8 mouse cellular contexts compared by ENCODE assay signal in the genomic region with DNA sequence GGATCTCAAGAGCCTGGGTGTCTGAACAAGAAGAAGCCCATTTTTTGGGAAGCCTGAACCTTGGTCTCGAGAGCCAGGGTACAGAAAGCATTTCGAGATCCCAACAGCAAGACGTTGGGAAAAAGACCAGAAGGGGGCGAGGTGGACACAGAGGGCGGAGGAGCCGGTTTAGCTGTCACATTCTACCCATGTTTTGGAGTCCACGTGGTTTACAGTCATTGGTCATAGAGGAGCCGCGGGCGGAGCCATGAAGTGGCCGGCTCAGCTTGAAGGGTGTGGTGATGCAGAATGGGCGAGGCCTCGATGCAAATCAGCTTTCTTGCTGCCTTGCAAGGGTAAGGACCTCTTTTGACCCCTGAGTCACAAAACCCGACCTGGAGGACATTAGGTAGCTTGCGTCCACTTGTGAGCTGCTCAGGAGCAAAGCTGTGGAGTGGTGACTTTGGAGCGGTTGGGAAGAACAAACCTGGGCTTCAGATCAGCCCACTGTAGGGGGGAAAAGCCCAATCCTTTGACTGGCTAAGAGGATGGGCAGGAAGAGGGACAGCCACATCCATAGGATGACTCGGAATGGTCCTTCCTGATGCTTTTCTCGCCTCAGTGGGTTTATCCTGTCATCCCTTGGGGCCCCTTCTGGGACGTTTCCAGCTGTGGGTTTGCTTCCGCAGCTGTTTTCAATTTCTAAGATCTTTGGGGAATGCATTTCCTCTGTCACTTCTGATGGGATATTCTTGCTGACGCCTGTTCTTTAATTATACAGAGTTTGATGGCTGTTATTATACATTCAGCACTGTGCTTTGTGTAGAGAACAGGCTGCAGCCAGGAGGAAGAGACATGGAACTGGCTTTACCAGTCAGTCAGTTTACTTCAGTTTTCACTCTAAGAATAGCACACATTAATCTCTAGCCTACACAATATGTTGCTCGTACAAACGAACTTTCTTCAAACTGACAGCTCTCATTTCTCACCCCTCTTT. TPM values are rescaled to one million over a fixed set of nuclear protein-coding genes. Genes with fewer than 3 reads are reported as not detected.
DNase-seq lines count a peak whose midpoint lies in the region; ATAC-seq and TF ChIP-seq lines count a peak whose summit lies in the region.

No protein-coding gene starts in this region.

- peak overlapping the region; percentile 28 for H3K4me2 ChIP-seq in intestine, postnatal 0 days (replicated peaks; ENCODE audit: low read depth)
- peak overlapping the region; percentile 29 for H3K4me2 ChIP-seq in liver, embryonic 15.5 days

- TF ChIP-seq CTCF in layer of hippocampus, adult 2 months (conservative IDR thresholded peaks at IDR 0.05), result peak; percentile 43
- TF ChIP-seq CTCF in intestine, postnatal 0 days (IDR thresholded peaks at IDR 0.05; ENCODE audit: low read depth), result peak; percentile 66

- DNase-seq in layer of hippocampus, adult 2 months (ENCODE audit: low spot score in 2 of 2), result no peak
- DNase-seq in layer of hippocampus, adult 18-20 months (ENCODE audit: low spot score in 2 of 2), result no peak
- DNase-seq in cerebellum, postnatal 36 days, result peak; percentile 7 to 11
- DNase-seq in neural tube, embryonic 10.5 days (ENCODE audit: extremely low spot score, low spot score), result peak; percentile 43
- peak; percentile 39 to 40 for DNase-seq in thymus, postnatal 36 days

- H3K4me3 ChIP-seq in layer of hippocampus, adult 2 months, result peak overlapping the region; percentile 13; the same call in 1 of the 2 replicates
- no peak overlapping the region for H3K4me3 ChIP-seq in intestine, postnatal 0 days (ENCODE audit: low read depth, low read length)
- no peak overlapping the region for H3K4me3 ChIP-seq in liver, embryonic 15.5 days (replicated peaks)

- ATAC-seq in granulocyte monocyte progenitor cell, adult 5-6 weeks (replicated peaks; ENCODE audit: poor library complexity, severe bottlenecking), result peak; percentile 95
- ATAC-seq in intestine, postnatal 0 days, result peak; percentile 74
- peak; percentile 77 for ATAC-seq in liver, embryonic 15.5 days (ENCODE audit: insufficient read depth)

- no peaks in the 10 kb centered on the region; the same call in 1 of the 2 replicates for H3K4me1 ChIP-seq in intestine, postnatal 0 days (replicated peaks; ENCODE audit: control insufficient read depth, insufficient read depth, low read length)
- peaks cover 8% of the 10 kb centered on the region; the same call in 1 of the 2 replicates for H3K4me1 ChIP-seq in liver, embryonic 15.5 days (replicated peaks)

- H3K9ac ChIP-seq in intestine, postnatal 0 days (ENCODE audit: low read depth, low read length), result no peak overlapping the region
- H3K9ac ChIP-seq in liver, embryonic 15.5 days, result no peak overlapping the region

- no peak overlapping the region for H3K27ac ChIP-seq in layer of hippocampus, adult 2 months
- no peak overlapping the region for H3K27ac ChIP-seq in intestine, postnatal 0 days (ENCODE audit: low read depth, low read length)
- no peak overlapping the region for H3K27ac ChIP-seq in liver, embryonic 15.5 days (replicated peaks)

- WGBS in intestine, postnatal 0 days, result 5% methylated on average over 23 of the region's 23 CpGs
- WGBS in liver, embryonic 15.5 days (ENCODE audit: insufficient replicate concordance), result 8% methylated on average over 23 of the region's 23 CpGs

- H3K9me3 ChIP-seq in intestine, postnatal 0 days (ENCODE audit: control insufficient read depth), result no peaks in the 10 kb centered on the region
- H3K9me3 ChIP-seq in liver, embryonic 15.5 days (replicated peaks), result no peaks in the 10 kb centered on the region

- H3K36me3 ChIP-seq in intestine, postnatal 0 days (ENCODE audit: control insufficient read depth, insufficient read depth), result no peaks in the 10 kb centered on the region
- no peaks in the 10 kb centered on the region for H3K36me3 ChIP-seq in liver, embryonic 15.5 days (replicated peaks)

- H3K27me3 ChIP-seq in intestine, postnatal 0 days (replicated peaks; ENCODE audit: control insufficient read depth, insufficient read depth, low read length), result no peaks in the 10 kb centered on the region
- no peaks in the 10 kb centered on the region for H3K27me3 ChIP-seq in liver, embryonic 15.5 days

RNA-seq across cellular contexts. Expression of a gene that starts 22.1 kb away (rescaled TPM):
- total RNA-seq in layer of hippocampus, adult 2 months (2021), result under 1 TPM; 0.26 to 0.29 TPM
- under 1 TPM; 0.17 to 0.18 TPM for total RNA-seq in layer of hippocampus, adult 18-20 months (2021)
- 0.58 and 1.1 TPM in 2 replicates for total RNA-seq in granulocyte monocyte progenitor cell, adult 5-6 weeks (2014; fragmentation: Nextera tagmentation)
- 0.60 and 0.62 TPM in 2 replicates for total RNA-seq in granulocyte monocyte progenitor cell, adult 5-6 weeks (2017)
- 0.14 and 0.17 TPM in 2 replicates for polyA plus RNA-seq in intestine, postnatal 0 days (2015; fragmentation: Nextera tagmentation; extraction: Ambion mirVana)
- 0.13 and 0.15 TPM in 2 replicates for polyA plus RNA-seq in liver, embryonic 15.5 days (2015; fragmentation: Nextera tagmentation; extraction: Ambion mirVana)

RNA-seq across cellular contexts. Expression of a gene that starts 23.4 kb away (rescaled TPM):
- total RNA-seq in layer of hippocampus, adult 2 months (2021), result 10 to 100 TPM; 12.4 to 14.8 TPM
- total RNA-seq in layer of hippocampus, adult 18-20 months (2021), result 10 to 100 TPM; 13.8 to 14.6 TPM
- total RNA-seq in granulocyte monocyte progenitor cell, adult 5-6 weeks (2014; fragmentation: Nextera tagmentation), result 20.9 and 22.2 TPM in 2 replicates
- total RNA-seq in granulocyte monocyte progenitor cell, adult 5-6 weeks (2017), result 15.6 and 16.8 TPM in 2 replicates
- polyA plus RNA-seq in intestine, postnatal 0 days (2015; fragmentation: Nextera tagmentation; extraction: Ambion mirVana), result 6.1 and 6.5 TPM in 2 replicates
- polyA plus RNA-seq in liver, embryonic 15.5 days (2015; fragmentation: Nextera tagmentation; extraction: Ambion mirVana), result 2.4 and 2.9 TPM in 2 replicates

Comparison
In these comparisons a context has a peak if more than half of its experiments do, and no peak if none do; other contexts are left out.
1. DNase-seq: peak in cerebellum, postnatal 36 days (2 of 2), neural tube, embryonic 10.5 days (single experiment) and thymus, postnatal 36 days (2 of 2); none in layer of hippocampus, adult 2 months (0 of 2) and layer of hippocampus, adult 18-20 months (0 of 2).
2. Peak in every context shown above with its lines, with median percentiles within 50 percentile points of each other: ATAC-seq.